Mouse (Mus musculus) kidney, postnatal 14 days (tissue): ENCODE measurements around the gene Lrmda.

Source experiments
- DNase-seq: peaks from one replicate; pipeline ENCODE4 v3.0.0; 2022; ENCODE audit warnings: mixed read lengths

Lrmda gene

GRCm38 (mm10) chr14:22105855-22106254 is 86.3 kb downstream of the Lrmda start:
- no peak for DNase-seq

- DNase-seq: no peak
These were observed 87.3 kb downstream of the Lrmda start for GRCm38 (mm10) chr14:22106777-22107176.

- DNase-seq: no peak
These were observed 89.9 kb downstream of the Lrmda start for GRCm38 (mm10) chr14:22109423-22109822.

- DNase-seq: no peak
These were observed 94.2 kb downstream of the Lrmda start for GRCm38 (mm10) chr14:22113463-22114361.

- no peak for DNase-seq
These were observed 95.3 kb downstream of the Lrmda start for GRCm38 (mm10) chr14:22114651-22115351.

- DNase-seq: no peak
These were observed 98.6 kb downstream of the Lrmda start for GRCm38 (mm10) chr14:22118096-22118495.

GRCm38 (mm10) chr14:22118512-22118911 is 99.0 kb downstream of the Lrmda start:
- DNase-seq: no peak

- DNase-seq: peak; percentile 47
These were observed 106.8 kb downstream of the Lrmda start for GRCm38 (mm10) chr14:22126276-22126675.

- DNase-seq: peak; percentile 22
These were observed 107.3 kb downstream of the Lrmda start for GRCm38 (mm10) chr14:22126859-22127258.

- DNase-seq: no peak
These were observed 111.6 kb downstream of the Lrmda start for GRCm38 (mm10) chr14:22130950-22131585.

- no peak for DNase-seq
These were observed 119.8 kb downstream of the Lrmda start for GRCm38 (mm10) chr14:22139281-22139680.

GRCm38 (mm10) chr14:22144014-22144413 is 124.5 kb downstream of the Lrmda start:
- no peak for DNase-seq

GRCm38 (mm10) chr14:22145863-22146262 is 126.4 kb downstream of the Lrmda start:
- DNase-seq: no peak

GRCm38 (mm10) chr14:22146508-22147044 is 127.1 kb downstream of the Lrmda start:
- no peak for DNase-seq

GRCm38 (mm10) chr14:22147341-22148024 is 128.0 kb downstream of the Lrmda start:
- DNase-seq: peak; percentile 34

- no peak for DNase-seq
These were observed 133.2 kb downstream of the Lrmda start for GRCm38 (mm10) chr14:22152701-22153100.

GRCm38 (mm10) chr14:22154096-22154495 is 134.6 kb downstream of the Lrmda start:
- DNase-seq: no peak

GRCm38 (mm10) chr14:22155034-22155433 is 135.5 kb downstream of the Lrmda start:
- DNase-seq: no peak

- DNase-seq: no peak
These were observed 136.1 kb downstream of the Lrmda start for GRCm38 (mm10) chr14:22155512-22156026.

- DNase-seq: no peak
These were observed 137.5 kb downstream of the Lrmda start for GRCm38 (mm10) chr14:22156991-22157390.

GRCm38 (mm10) chr14:22161416-22161815 is 141.9 kb downstream of the Lrmda start:
- DNase-seq: peak; percentile 53

GRCm38 (mm10) chr14:22167285-22167684 is 147.8 kb downstream of the Lrmda start:
- DNase-seq: no peak
